Comparison of ENCODE assay signal across 9 mouse cellular contexts in genomic region chr14:76818256-76819010, GRCm38 (mm10).
A peak's percentile ranks its signal among the peaks of the same experiment; 100 is the strongest.
DNase-seq lines count a peak whose midpoint lies in the region; ATAC-seq lines count a peak whose summit lies in the region.
"Had no signal": no experiment of that assay in that cellular context is flagged by ENCODE, and none has a peak within 500 bp of the region (broad histone marks: within the 10 kb centered on the region; RNA-seq: fewer than 3 reads in every experiment).

No protein-coding gene starts in this region.

- H3K9ac ChIP-seq in hindbrain, embryonic 15.5 days = no peak overlapping the region
- H3K9ac ChIP-seq in hindbrain, embryonic 13.5 days = no peak overlapping the region
- H3K9ac ChIP-seq: forebrain, embryonic 15.5 days had no signal

- no peaks in the 10 kb centered on the region for H3K9me3 ChIP-seq in hindbrain, embryonic 15.5 days
- H3K9me3 ChIP-seq in hindbrain, embryonic 13.5 days = no peaks in the 10 kb centered on the region
- H3K9me3 ChIP-seq in limb, embryonic 10.5 days (replicated peaks) = no peaks in the 10 kb centered on the region
- H3K9me3 ChIP-seq: forebrain, embryonic 15.5 days had no signal

- H3K27ac ChIP-seq in hindbrain, embryonic 15.5 days (replicated peaks) = 0 out of 2 replicates have a peak overlapping the region, but pooled peaks have one; percentile 0
- no peak overlapping the region for H3K27ac ChIP-seq in hindbrain, embryonic 13.5 days
- peak overlapping the region; percentile 37; the same call in 1 of the 2 replicates for H3K27ac ChIP-seq in limb, embryonic 10.5 days

- peaks cover 29% of the 10 kb centered on the region for H3K4me1 ChIP-seq in hindbrain, embryonic 15.5 days (replicated peaks)
- peaks cover 24% of the 10 kb centered on the region for H3K4me1 ChIP-seq in hindbrain, embryonic 13.5 days (replicated peaks)
- peaks cover 22% of the 10 kb centered on the region for H3K4me1 ChIP-seq in limb, embryonic 10.5 days

- H3K4me2 ChIP-seq in hindbrain, embryonic 15.5 days = no peak overlapping the region
- H3K4me2 ChIP-seq in hindbrain, embryonic 13.5 days = no peak overlapping the region
- H3K4me2 ChIP-seq: forebrain, embryonic 15.5 days had no signal

- H3K36me3 ChIP-seq in hindbrain, embryonic 15.5 days = no peaks in the 10 kb centered on the region
- no peaks in the 10 kb centered on the region for H3K36me3 ChIP-seq in hindbrain, embryonic 13.5 days
- no peaks in the 10 kb centered on the region for H3K36me3 ChIP-seq in limb, embryonic 10.5 days
- H3K36me3 ChIP-seq: forebrain, embryonic 15.5 days had no signal

- no peaks in the 10 kb centered on the region for H3K27me3 ChIP-seq in hindbrain, embryonic 15.5 days
- no peaks in the 10 kb centered on the region for H3K27me3 ChIP-seq in hindbrain, embryonic 13.5 days
- H3K27me3 ChIP-seq in limb, embryonic 10.5 days (ENCODE audit: low read depth, poor library complexity, severe bottlenecking) = no peaks in the 10 kb centered on the region
- H3K27me3 ChIP-seq: forebrain, embryonic 15.5 days had no signal

- DNase-seq in limb, embryonic 10.5 days (ENCODE audit: low spot score) = no peak
- DNase-seq in lung, postnatal 36 days = peak; percentile 86
- DNase-seq in thymus, postnatal 0 days (ENCODE audit: low spot score) = no peak
- DNase-seq in cerebellum, postnatal 14 days = no peak
- DNase-seq in ovary, postnatal 10 days (ENCODE audit: low spot score) = no peak

- H3K4me3 ChIP-seq in hindbrain, embryonic 15.5 days = no peak overlapping the region
- no peak overlapping the region for H3K4me3 ChIP-seq in hindbrain, embryonic 13.5 days
- no peak overlapping the region for H3K4me3 ChIP-seq in limb, embryonic 10.5 days
- H3K4me3 ChIP-seq: forebrain, embryonic 15.5 days had no signal

- 66% methylated on average over 10 of the region's 10 CpGs for WGBS in hindbrain, embryonic 15.5 days
- WGBS in hindbrain, embryonic 13.5 days = 67% methylated on average over 10 of the region's 10 CpGs
- WGBS in limb, embryonic 10.5 days = 73% methylated on average over 10 of the region's 10 CpGs

- peak; percentile 65; the same call in 1 of the 2 replicates for ATAC-seq in hindbrain, embryonic 15.5 days (ENCODE audit: low FRiP score, low read depth)
- ATAC-seq in hindbrain, embryonic 13.5 days (ENCODE audit: low FRiP score) = no peak
- ATAC-seq in granulocyte monocyte progenitor cell, adult 5-6 weeks (replicated peaks; ENCODE audit: poor library complexity, severe bottlenecking) = peak; percentile 69
- ATAC-seq: forebrain, embryonic 15.5 days had no signal
